Mouse (Mus musculus): Measurements from ENCODE around the gene Ctcf.
"Not testable (repeated sequence)": the region's sequence is repeated elsewhere in the genome, so short reads cannot be mapped to it uniquely, and the experiment has no call there.

The Ctcf gene

GRCm38 (mm10) chr8:105636018-105636962 is at the start of gene Ctcf:
TSS of gene Ctcf (plus strand) at chr8:105636568.
- DNase-seq (ENCODE audit: low spot score in 2 of 2) = peak; percentile 85 to 90

DNA sequence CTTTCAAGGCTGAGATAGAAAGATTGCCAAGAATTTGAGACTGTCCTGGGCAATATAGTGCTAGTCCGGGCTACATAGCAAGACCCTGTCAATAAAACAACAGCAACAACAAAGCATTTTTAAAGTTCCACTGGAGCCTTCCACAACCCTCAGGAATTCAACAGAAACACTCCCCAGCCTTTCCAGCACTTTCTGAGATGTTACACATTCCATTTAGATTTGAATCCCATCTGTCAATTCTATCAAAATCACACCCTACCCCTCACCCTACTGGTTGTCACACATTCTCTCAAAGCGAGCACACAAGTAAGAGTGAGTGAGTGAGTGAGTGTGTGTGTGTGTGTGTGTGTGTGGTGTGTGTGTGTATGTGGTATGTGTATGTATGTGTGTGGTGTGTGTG is 43.9 kb upstream of the Ctcf start:
- DNase-seq (ENCODE audit: low spot score in 2 of 2) = no peak

GRCm38 (mm10) chr8:105593859-105594258 is 42.5 kb upstream of the Ctcf start:
- no peak for DNase-seq (ENCODE audit: low spot score in 2 of 2)

DNA sequence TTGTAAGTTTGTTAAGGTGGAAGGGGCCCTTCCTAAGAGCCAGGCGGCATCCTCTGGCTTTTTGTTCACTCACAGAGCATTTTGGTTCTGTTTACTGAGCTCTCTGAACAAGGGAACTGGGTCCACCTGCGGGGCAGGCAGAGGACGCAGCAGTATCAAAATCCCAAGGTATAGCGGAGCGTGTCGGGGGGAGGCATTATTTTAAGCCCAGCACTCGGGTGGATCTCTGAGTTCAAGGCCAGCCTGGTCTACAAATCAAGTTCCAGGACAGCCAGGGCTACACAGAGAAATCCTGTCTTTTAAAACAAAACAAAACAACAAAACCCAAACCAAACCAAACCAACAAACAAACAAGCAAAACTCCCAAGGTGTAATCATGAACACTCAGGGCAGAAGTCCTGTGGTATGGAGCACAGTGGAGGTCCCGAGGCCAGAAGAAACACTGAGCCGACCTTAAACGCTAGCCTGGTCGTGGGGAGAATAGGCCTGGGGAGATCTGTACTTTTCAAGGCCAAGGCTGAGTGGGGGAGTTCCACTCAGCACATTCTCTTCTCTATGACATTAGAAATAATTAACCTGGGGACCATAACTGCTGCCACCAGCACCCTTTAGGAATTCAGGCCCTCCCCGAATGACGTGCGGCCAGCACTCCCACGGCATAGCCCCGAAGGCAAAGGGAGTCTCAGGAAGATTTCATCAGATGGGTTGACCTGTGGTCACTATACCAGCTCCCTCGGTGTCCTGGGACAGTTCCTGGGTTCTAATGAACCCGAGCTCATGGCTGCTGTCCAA is 41.7 kb upstream of the Ctcf start:
- no peak for DNase-seq (ENCODE audit: low spot score in 2 of 2)

- no peak for DNase-seq (ENCODE audit: low spot score in 2 of 2)
These were observed 39.9 kb upstream of the Ctcf start for GRCm38 (mm10) chr8:105596362-105597034.

- DNase-seq (ENCODE audit: low spot score in 2 of 2) = no peak
These were observed 37.6 kb upstream of the Ctcf start for GRCm38 (mm10) chr8:105598777-105599176.

DNA sequence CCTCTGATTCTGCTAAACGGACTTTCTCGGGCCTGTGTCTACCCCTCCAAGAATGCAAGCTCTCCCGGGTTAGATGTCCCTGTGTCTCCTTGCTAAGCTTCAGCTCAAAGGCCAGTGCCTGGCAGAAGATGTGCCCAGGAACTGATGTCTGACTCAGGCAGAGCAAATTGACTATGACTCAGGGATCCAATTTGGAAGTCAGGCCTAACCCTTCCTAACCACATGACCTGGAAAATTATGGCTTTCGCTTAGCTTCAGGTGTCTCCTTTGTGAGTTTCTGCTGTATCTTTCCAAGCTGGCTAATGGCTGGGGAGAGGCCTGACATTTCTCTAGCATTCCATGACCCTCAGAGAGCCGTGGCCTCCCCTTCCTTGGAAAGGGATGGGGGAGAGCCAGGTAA is 35.1 kb upstream of the Ctcf start:
- DNase-seq (ENCODE audit: low spot score in 2 of 2) = no peak

DNA sequence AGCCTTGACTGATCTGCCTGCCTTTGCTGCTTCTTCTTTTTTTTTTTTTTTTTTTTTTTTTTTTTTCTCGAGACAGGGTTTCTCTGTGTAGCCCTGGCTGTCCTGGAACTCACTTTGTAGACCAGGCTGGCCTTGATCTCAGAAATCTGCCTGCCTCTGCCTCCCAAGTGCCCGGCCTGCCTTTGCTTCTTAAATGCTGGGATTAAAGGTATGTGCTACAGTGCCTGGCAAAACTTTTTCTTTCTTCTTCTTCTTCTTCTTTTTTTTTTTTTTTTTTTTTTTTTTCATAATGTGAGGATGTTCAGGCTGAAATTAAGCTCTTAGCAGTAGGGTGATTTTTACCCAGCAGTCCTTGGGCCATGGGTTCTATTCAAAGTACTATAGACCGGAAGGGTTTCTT is 33.8 kb upstream of the Ctcf start:
- DNase-seq (ENCODE audit: low spot score in 2 of 2) = not testable (repeated sequence)

GRCm38 (mm10) chr8:105604804-105605381 is 31.5 kb upstream of the Ctcf start, which contains the start of gene Ripor1:
TSS of gene Ripor1 (plus strand) at chr8:105605255.
- peak; percentile 71 to 72 for DNase-seq (ENCODE audit: low spot score in 2 of 2)

- DNase-seq (ENCODE audit: low spot score in 2 of 2) = no peak
These were observed 30.7 kb upstream of the Ctcf start for GRCm38 (mm10) chr8:105605491-105606188.

GRCm38 (mm10) chr8:105606189-105607023 is 30.0 kb upstream of the Ctcf start:
- DNase-seq (ENCODE audit: low spot score in 2 of 2) = peak; percentile 88 to 92

DNA sequence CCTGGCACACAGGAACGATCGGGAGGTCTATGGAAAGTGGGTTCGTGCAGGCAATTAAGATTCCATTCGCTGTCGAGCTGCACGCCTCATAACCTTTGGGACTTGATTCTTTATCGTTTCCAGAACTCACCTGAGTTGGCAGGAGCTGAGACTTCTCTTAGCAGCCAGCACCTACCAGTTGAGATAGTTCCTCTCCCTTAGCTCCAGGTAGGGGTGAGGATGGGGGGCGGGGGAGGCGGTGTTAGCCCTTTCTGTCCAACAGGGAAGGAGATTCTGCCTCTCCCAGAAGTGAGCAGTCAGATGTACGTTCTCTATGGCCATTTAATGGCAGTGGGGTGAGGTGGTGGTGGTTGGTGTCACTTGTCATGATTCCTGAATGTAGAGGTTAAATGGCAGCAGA is 29.3 kb upstream of the Ctcf start:
- no peak for DNase-seq (ENCODE audit: low spot score in 2 of 2)

- DNase-seq (ENCODE audit: low spot score in 2 of 2) = no peak
These were observed 28.7 kb upstream of the Ctcf start for GRCm38 (mm10) chr8:105607684-105608083.

DNA sequence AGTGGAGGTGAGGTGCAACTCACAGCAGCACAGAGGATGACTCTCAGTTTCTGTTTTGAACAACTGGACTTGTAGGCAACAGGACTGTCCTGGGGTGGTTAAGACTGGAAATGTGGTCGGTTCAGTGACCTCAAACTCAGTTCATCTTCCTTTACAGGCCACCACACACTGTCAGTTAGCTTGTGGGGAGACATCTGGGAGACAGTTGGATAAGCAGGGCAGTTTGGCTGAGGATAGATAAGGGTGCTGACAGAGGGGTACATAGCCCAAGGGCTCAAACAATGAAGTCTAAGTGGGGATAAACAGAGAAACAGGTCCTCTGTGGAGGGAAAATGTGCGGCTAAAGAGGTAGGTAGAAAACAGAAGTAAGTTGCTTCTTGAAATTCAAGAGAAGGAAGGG is 27.0 kb upstream of the Ctcf start:
- no peak for DNase-seq (ENCODE audit: low spot score in 2 of 2)

GRCm38 (mm10) chr8:105609771-105610170 is 26.6 kb upstream of the Ctcf start:
- no peak for DNase-seq (ENCODE audit: low spot score in 2 of 2)

GRCm38 (mm10) chr8:105611836-105612235 is 24.5 kb upstream of the Ctcf start:
- no peak for DNase-seq (ENCODE audit: low spot score in 2 of 2)

DNA sequence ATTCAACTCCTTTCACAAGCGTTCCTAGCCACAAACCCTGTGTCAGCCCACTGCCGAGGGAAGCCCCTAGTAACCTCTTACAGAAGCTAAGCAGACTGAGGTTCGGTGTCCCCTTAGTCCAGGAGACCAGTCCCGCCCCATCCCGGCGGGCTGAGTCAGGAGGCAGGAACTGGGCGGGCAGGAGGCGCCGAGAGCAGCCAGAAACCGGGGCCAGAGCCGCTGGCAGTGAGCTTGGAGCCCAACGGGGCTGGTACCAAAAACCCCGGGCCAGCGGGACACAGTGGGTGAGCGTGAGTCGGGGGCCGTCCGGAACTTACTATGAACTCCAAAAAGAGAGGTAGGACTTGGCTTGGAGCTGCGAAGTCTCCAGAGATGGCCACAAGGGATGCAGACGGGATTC is 23.3 kb upstream of the Ctcf start:
- no peak for DNase-seq (ENCODE audit: low spot score in 2 of 2)

DNA sequence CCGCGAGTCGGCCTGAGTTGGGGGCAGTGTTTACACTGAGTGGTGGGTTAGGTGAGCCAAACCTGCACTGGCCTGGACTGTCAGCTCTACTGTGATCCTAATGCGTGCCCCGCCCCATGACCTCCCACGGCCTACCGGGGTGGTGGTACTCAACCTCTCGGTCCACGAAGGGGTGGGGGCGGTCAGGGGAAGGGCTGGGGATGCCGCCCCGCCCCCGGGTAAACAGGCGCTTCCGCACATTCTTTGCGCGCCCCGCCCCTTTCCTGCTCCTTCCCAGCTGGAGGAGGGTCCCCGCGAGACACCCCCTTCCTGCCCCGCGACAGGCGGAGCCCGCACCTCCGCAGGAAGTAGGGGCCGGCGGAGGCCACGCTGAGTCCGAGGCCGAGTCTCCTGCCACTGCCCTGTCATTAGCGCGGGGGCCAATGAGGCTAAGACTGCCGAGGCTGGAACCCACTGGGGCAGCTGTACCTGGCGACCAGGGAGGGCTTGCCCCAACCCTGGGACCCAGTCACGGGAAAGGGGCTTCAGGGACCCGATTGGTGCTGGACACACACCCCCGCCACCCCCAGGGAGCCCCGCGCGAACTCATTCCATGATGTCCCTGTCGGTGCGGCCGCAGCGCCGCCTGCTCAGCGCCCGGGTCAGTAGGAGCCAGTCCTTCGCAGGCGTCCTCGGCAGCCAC is 22.4 kb upstream of the Ctcf start:
- peak in 1 of 2 experiments; percentile 30 for DNase-seq (ENCODE audit: low spot score in 2 of 2)

DNA sequence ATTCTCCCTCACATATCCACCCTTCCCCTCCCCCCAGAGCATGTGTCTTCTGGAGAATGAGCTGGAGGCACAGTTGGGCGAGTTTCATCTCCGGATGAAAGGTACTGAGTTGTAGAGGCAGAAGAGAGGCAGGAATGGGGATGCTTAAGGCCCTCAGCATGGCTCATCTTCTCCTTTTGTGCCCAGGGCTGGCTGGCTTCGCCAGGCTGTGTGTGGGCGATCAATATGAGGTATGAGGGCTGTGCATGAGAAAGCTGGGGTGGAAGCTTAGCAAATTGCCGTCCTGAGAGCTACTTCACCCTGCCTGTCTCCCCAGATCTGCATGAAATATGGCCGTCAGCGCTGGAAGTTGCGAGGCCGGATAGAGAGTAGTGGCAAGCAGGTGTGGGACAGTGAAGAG is 20.4 kb upstream of the Ctcf start:
- DNase-seq (ENCODE audit: low spot score in 2 of 2) = no peak

Data from frontal cortex, postnatal 10 days (tissue).